Mouse (Mus musculus): Measurements from ENCODE around the gene Gpsm3. TPM values are rescaled to one million over a fixed set of nuclear protein-coding genes. Genes with fewer than 3 reads are reported as not detected.

The Gpsm3 gene
- total and polyA plus RNA-seq, 3 experiments: 3.9 to 6.4 (median 5.2) TPM

DNA sequence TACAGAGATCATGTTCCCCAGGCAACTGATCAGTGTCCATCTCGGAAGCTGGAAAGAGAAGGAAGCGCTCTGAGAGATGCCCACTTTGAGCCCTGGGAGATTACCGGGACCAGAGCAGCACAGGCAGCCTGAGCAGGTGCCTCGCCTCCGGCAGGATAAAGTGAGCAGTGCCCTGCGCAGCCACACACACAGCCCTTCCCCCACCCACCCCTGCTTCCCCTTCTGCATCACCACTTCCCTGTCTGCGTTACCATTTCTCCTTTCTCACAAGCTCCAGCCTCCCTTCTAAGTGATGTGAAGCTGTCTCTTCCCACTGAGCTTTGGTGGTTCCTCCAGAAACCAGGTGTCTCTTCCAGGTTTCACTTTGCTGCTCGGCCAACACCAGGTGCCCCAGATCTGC is 28.4 kb upstream of the Gpsm3 start:
- no peak overlapping the region for H3K4me3 ChIP-seq
- H3K27me3 ChIP-seq (ENCODE audit: control insufficient read depth, insufficient read depth, low read length): no peaks in the 10 kb centered on the region
- no peaks in the 10 kb centered on the region for H3K79me2 ChIP-seq (replicated peaks; ENCODE audit: control insufficient read depth, insufficient read depth, low read length)
- WGBS: 34% methylated on average over 8 of the region's 8 CpGs
- intact Hi-C loops (cut with DNase I): no loop called here
- TF ChIP-seq CTCF (IDR thresholded peaks at IDR 0.05): no peak
- TF ChIP-seq EP300 (IDR thresholded peaks at IDR 0.05; ENCODE audit: insufficient read depth, low read depth, low read length): no peak
- no peak for TF ChIP-seq POLR2A (IDR thresholded peaks at IDR 0.05; ENCODE audit: insufficient read depth, low read depth, low read length)
- peaks cover 5% of the 10 kb centered on the region for H3K4me1 ChIP-seq (ENCODE audit: control insufficient read depth, insufficient read depth, low read length)
- no peak overlapping the region for H3K9ac ChIP-seq (ENCODE audit: low read depth, low read length)
- no peaks in the 10 kb centered on the region for H3K36me3 ChIP-seq (ENCODE audit: control insufficient read depth, insufficient read depth, low read length)
- H3K27ac ChIP-seq: peak overlapping the region; percentile 58
- no peak for DNase-seq

DNA sequence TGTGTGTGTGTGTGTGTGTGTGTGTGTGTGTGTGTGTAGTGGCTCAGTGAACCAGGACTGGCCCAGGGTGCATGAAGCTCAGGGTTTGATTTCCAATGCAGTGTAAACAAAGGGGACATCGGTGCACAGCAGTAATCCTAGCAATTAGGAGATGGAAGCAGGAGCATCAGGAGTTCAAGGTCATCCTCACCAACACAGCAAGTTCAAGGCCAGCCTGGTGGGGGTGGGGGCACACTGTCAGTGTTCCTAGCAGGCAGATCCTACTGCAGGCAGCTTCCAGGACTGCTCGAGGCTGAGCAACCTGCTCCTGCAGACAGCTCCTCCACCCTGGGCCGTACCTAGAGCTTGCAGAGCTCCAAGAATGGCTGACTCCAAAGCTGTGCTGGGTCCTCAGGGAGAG is 27.0 kb upstream of the Gpsm3 start:
- Histone ChIP-seq H3K36me3 (ENCODE audit: control insufficient read depth, insufficient read depth, low read length) (no peaks in the 10 kb centered on the region), H3K4me1 (ENCODE audit: control insufficient read depth, insufficient read depth, low read length) (peaks cover 3% of the 10 kb centered on the region), H3K79me2 (replicated peaks; ENCODE audit: control insufficient read depth, insufficient read depth, low read length) (no peaks in the 10 kb centered on the region), H3K9ac (ENCODE audit: low read depth, low read length) (no peak overlapping the region), H3K4me3 (no peak overlapping the region), H3K27me3 (ENCODE audit: control insufficient read depth, insufficient read depth, low read length) (no peaks in the 10 kb centered on the region), H3K27ac (0 out of 2 replicates have a peak overlapping the region, but pooled peaks have one; percentile 97)
- WGBS: 60% methylated on average over 3 of the region's 3 CpGs
- DNase-seq: no peak
- TF ChIP-seq EP300 (IDR thresholded peaks at IDR 0.05; ENCODE audit: insufficient read depth, low read depth, low read length): no peak
- no peak for TF ChIP-seq POLR2A (IDR thresholded peaks at IDR 0.05; ENCODE audit: insufficient read depth, low read depth, low read length)
- TF ChIP-seq CTCF (IDR thresholded peaks at IDR 0.05): no peak
- intact Hi-C loops (cut with DNase I): no loop called here

DNA sequence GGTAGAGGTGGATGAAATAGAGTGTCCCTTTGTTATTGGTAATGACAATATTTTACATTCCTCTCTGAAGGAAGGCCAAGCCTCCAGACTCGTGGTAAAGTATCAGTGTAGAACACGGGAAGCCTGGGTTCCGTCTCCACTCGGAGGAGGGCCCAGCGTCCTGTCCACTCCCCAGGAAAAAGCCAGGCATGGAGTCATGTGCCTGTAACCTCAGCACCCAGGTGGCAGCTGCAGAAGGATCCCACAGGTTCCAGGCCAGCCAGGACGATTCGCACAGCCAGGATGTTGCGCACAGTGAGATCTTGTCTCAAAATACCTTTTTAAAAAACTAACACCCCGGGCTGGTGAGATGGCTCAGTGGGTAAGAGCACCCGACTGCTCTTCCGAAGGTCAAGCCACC is 26.3 kb upstream of the Gpsm3 start:
- intact Hi-C loops (cut with DNase I): no loop called here
- DNase-seq: no peak
- Histone ChIP-seq H3K36me3 (ENCODE audit: control insufficient read depth, insufficient read depth, low read length) (no peaks in the 10 kb centered on the region), H3K9ac (ENCODE audit: low read depth, low read length) (no peak overlapping the region), H3K79me2 (replicated peaks; ENCODE audit: control insufficient read depth, insufficient read depth, low read length) (no peaks in the 10 kb centered on the region), H3K27me3 (ENCODE audit: control insufficient read depth, insufficient read depth, low read length) (no peaks in the 10 kb centered on the region), H3K4me1 (ENCODE audit: control insufficient read depth, insufficient read depth, low read length) (peaks cover 3% of the 10 kb centered on the region), H3K27ac (peak overlapping the region; percentile 97), H3K4me3 (no peak overlapping the region)
- 56% methylated on average over 11 of the region's 11 CpGs for WGBS
- TF ChIP-seq CTCF (IDR thresholded peaks at IDR 0.05) (no peak), POLR2A (IDR thresholded peaks at IDR 0.05; ENCODE audit: insufficient read depth, low read depth, low read length) (no peak)

DNA sequence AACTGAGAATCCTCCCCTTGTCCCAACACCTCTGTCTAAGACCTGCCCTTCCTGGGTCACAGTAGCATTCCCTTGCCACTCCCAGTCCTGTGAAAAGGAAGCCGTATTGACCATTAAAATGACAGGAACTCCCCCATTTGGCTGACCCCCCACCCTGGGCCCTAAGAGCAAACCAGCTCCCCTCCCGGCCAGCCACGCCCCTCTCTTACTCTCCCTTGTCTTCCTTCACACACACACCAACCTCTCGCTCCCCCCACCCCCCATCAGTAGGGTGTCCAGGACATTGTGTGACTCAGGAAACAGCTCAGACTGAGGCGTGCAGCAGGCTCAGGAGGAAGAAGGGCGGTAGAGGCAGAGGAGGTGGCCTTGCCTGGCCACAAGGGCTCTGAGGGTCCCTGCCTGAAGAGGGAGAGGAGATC is 25.6 kb upstream of the Gpsm3 start, which contains the start of gene Notch4:
TSS of gene Notch4 (plus strand) at position 266 of the 419 bp plus-strand sequence.
- peak within 1 kb of the TSS; percentile 71 for H3K9ac ChIP-seq (ENCODE audit: low read depth, low read length)
- H3K36me3 ChIP-seq (ENCODE audit: control insufficient read depth, insufficient read depth, low read length): no peaks in the 10 kb centered on the region
- TF ChIP-seq CTCF (IDR thresholded peaks at IDR 0.05) (peak; percentile 24; the same call in 1 of the 2 replicates), POLR2A (IDR thresholded peaks at IDR 0.05; ENCODE audit: insufficient read depth, low read depth, low read length) (peak; percentile 91), EP300 (IDR thresholded peaks at IDR 0.05; ENCODE audit: insufficient read depth, low read depth, low read length) (peak; percentile 95)
- peak within 1 kb of the TSS; percentile 97 for H3K27ac ChIP-seq
- H3K79me2 ChIP-seq (replicated peaks; ENCODE audit: control insufficient read depth, insufficient read depth, low read length): no peaks in the 10 kb centered on the region
- no peaks in the 10 kb centered on the region for H3K27me3 ChIP-seq (ENCODE audit: control insufficient read depth, insufficient read depth, low read length)
- 15% methylated on average over 6 of the region's 6 CpGs for WGBS
- peak; percentile 73 to 79 for DNase-seq
- H3K4me3 ChIP-seq: peak within 1 kb of the TSS; percentile 60
- peaks cover 3% of the 10 kb centered on the region for H3K4me1 ChIP-seq (ENCODE audit: control insufficient read depth, insufficient read depth, low read length)
- intact Hi-C loops (cut with DNase I): loop anchor here (2.0 kb wide), 1 partner anchor 63 kb away; no protein-coding TSS in a partner anchor

DNA sequence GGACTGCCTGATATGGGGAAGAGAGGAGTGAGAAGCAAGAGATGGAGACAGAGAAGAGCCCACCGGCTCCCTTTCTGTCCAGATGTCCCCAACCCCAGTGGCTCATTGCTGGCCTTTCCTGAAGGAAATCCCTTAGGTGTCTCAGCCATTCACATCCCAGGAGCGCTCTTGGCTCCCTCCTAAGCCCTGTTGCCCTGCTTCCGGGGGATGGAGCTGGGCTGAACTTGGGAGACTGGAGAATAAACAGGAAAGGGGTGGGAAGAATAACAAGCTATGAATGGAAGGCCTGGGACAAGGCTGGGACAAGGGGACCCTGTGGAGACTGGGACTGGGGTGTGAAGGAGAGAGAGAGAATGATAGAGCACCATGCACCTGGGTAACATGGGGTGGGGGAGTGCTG is 24.8 kb upstream of the Gpsm3 start:
- Histone ChIP-seq H3K9ac (ENCODE audit: low read depth, low read length) (peak overlapping the region; percentile 71), H3K4me3 (peak overlapping the region; percentile 60), H3K27ac (peak overlapping the region; percentile 97), H3K79me2 (replicated peaks; ENCODE audit: control insufficient read depth, insufficient read depth, low read length) (no peaks in the 10 kb centered on the region), H3K36me3 (ENCODE audit: control insufficient read depth, insufficient read depth, low read length) (no peaks in the 10 kb centered on the region), H3K4me1 (ENCODE audit: control insufficient read depth, insufficient read depth, low read length) (peaks cover 3% of the 10 kb centered on the region), H3K27me3 (ENCODE audit: control insufficient read depth, insufficient read depth, low read length) (no peaks in the 10 kb centered on the region)
- 24% methylated on average over 3 of the region's 3 CpGs for WGBS
- peak; percentile 64 to 80 for DNase-seq
- intact Hi-C loops (cut with DNase I): loop anchor here (1.0 to 2.0 kb wide), 2 partner anchors 39 to 62 kb away; partner anchors contain the start of gene Rnf5
- TF ChIP-seq EP300 (IDR thresholded peaks at IDR 0.05; ENCODE audit: insufficient read depth, low read depth, low read length): peak; percentile 93
- TF ChIP-seq POLR2A (IDR thresholded peaks at IDR 0.05; ENCODE audit: insufficient read depth, low read depth, low read length): peak; percentile 92
- TF ChIP-seq CTCF (IDR thresholded peaks at IDR 0.05): no peak

DNA sequence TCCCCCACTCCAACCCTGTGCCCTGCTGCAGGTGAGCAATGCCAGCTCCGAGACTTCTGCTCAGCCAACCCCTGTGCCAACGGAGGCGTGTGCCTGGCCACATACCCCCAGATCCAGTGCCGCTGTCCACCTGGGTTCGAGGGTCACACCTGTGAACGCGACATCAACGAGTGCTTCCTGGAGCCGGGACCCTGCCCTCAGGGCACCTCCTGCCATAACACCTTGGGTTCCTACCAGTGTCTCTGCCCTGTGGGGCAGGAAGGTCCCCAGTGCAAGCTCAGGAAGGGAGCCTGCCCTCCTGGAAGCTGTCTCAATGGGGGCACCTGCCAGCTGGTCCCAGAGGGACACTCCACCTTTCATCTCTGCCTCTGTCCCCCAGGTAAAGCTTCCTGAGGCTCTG is 22.3 kb upstream of the Gpsm3 start:
- H3K27ac ChIP-seq: no peak overlapping the region
- no peaks in the 10 kb centered on the region for H3K27me3 ChIP-seq (ENCODE audit: control insufficient read depth, insufficient read depth, low read length)
- H3K4me1 ChIP-seq (ENCODE audit: control insufficient read depth, insufficient read depth, low read length): peaks cover 1% of the 10 kb centered on the region
- WGBS: 69% methylated on average over 9 of the region's 9 CpGs
- H3K79me2 ChIP-seq (replicated peaks; ENCODE audit: control insufficient read depth, insufficient read depth, low read length): no peaks in the 10 kb centered on the region
- no peak overlapping the region for H3K4me3 ChIP-seq
- H3K36me3 ChIP-seq (ENCODE audit: control insufficient read depth, insufficient read depth, low read length): no peaks in the 10 kb centered on the region
- intact Hi-C loops (cut with DNase I): loop anchor here (2.0 kb wide), 1 partner anchor 13 kb away; no protein-coding TSS in a partner anchor
- DNase-seq: no peak
- no peak for TF ChIP-seq POLR2A (IDR thresholded peaks at IDR 0.05; ENCODE audit: insufficient read depth, low read depth, low read length)
- no peak for TF ChIP-seq CTCF (IDR thresholded peaks at IDR 0.05)
- TF ChIP-seq EP300 (IDR thresholded peaks at IDR 0.05; ENCODE audit: insufficient read depth, low read depth, low read length): no peak
- no peak overlapping the region for H3K9ac ChIP-seq (ENCODE audit: low read depth, low read length)
